Mouse (Mus musculus) adrenal gland, postnatal 0 days (tissue): ENCODE data around the gene Tnni3k. TPM values are rescaled to one million over a fixed set of nuclear protein-coding genes. Genes with fewer than 3 reads are reported as not detected.

Experiments
- polyA plus RNA-seq: library from polyadenylated mRNA; unstranded; fragments of >200 nt; fragmentation: Nextera tagmentation; extraction: Ambion mirVana; gene quantifications from 2 replicates; pipeline ENCODE4 v1.2.1, GENCODE M21; 2015

Tnni3k gene
- not detected in 2 replicates for polyA plus RNA-seq

GRCm38 (mm10) chr3:155055231-155055916, at the start of gene Tnni3k:
Gene Tnni3k, minus strand, starts transcription at chr3:155055407.

GRCm38 (mm10) chr3:155093116-155093956, 38.1 kb upstream of the Tnni3k start, which contains the start of the genes Fpgt and Lrriq3:
Gene Fpgt, minus strand, starts transcription at chr3:155093403.
Gene Lrriq3, plus strand, starts transcription at chr3:155093434.

Other genes starting within 250 kb of the Tnni3k start
- 13.3 and 17.9 TPM in 2 replicates for gene Fpgt, start 38.0 kb upstream of the Tnni3k start, polyA plus RNA-seq
- 3.6 and 4.0 TPM in 2 replicates for gene Lrriq3, start 38.0 kb upstream of the Tnni3k start, polyA plus RNA-seq